Mouse (Mus musculus) yolk sac, embryonic 10.5 days (tissue): ENCODE results near the gene Vars.
"Not testable (repeated sequence)": the region's sequence is repeated elsewhere in the genome, so short reads cannot be mapped to it uniquely, and the experiment has no call there.

ENCODE experiments used
- DNase-seq: peaks from one replicate; pipeline ENCODE4 v3.0.0-alpha.2; 2017; ENCODE audit warnings: low spot score

The Vars gene

GRCm38 (mm10) chr17:35024261-35024660, 23.5 kb downstream of the Vars start:
- no peak for DNase-seq

- DNase-seq: no peak
These were observed 24.1 kb downstream of the Vars start for GRCm38 (mm10) chr17:35024691-35025488.

DNA sequence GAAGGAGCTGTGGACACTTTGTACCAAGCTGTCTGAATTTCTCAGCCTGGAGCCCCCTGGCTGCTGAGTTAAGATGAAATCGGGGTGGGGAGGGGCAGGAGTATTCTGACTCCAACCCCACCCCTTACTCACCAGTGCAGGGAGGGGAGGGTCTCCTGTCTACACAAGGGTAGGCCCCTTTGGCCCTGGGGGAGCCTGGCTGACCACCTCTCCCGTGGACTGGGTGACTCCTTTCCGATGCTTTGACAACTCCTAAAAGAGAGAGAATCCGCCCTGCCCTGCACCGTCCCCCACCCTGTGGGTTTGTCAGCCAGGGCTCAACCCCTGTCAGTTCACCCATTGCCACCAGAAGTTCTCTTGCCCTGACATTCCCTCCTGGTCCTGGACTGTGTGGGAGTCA, 25.4 kb downstream of the Vars start:
- no peak for DNase-seq

- DNase-seq: no peak
These were observed 26.7 kb downstream of the Vars start, which contains the start of gene Sapcd1 for GRCm38 (mm10) chr17:35027277-35028068. TSS of gene Sapcd1 (minus strand) at chr17:35028016.

GRCm38 (mm10) chr17:35028315-35028714, 27.5 kb downstream of the Vars start:
- no peak for DNase-seq

- no peak for DNase-seq
These were observed 29.1 kb downstream of the Vars start for GRCm38 (mm10) chr17:35029691-35030532.

DNA sequence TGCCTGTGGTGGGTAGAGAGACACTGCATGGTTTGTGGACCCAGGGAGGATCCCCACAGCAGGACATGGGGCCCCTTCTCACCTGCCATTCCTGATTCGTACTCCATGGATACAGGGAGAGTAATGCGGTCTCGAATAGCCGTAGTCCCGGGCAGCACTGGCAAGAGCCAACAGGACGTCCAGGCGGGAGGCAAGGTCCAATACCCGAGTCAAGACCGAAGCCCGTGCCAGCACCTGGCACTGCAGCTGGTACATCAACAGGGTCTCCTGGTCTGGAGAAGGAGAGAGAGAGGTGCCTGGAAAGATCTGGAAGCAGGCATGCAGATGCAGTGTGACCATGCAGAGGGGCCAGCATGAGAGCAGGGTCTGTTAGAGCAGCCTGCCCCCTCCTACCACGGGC, 30.5 kb downstream of the Vars start:
- no peak for DNase-seq

GRCm38 (mm10) chr17:35031880-35032279, 31.1 kb downstream of the Vars start:
- DNase-seq: no peak

GRCm38 (mm10) chr17:35032323-35032870, 31.6 kb downstream of the Vars start:
- no peak for DNase-seq

DNA sequence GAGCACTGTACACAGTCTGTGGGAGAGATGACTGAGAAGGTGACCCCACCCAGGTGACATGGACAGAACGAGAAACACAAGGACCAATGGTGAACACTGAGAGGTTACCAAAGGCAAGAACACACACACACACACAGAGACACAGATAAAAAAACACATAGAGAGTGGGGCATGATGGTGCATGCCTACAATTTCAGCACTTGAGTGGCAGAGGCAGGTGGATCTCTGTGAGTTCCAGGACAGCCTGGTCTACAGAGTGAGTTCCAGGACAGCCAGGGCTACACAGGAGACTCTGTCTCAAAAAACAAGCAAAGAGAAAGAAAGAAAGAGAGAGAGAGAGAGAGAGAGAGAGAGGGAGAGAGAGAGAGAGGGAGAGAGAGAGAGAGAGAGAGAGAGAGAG, 32.9 kb downstream of the Vars start:
- not testable (repeated sequence) for DNase-seq

DNA sequence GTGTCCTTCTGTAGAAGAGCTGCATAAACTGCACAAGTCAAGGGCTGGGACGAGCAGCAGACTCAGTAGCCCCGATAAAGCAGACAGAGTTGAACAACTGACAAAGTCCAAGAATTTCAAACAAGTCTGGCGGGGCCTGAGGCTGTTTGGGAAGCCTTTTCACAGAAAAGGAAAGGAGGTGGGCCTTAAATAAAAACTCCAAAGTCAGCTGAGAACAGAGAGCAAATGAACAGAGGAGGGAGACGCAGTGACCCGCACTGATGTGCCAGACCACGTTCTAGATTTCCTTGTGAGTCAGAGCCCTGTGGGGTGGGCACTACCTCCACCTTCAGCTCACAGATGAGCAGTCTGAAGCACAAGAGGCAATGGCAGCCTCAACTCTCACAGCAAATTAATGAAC, 34.1 kb downstream of the Vars start:
- DNase-seq: peak; percentile 73

- no peak for DNase-seq
These were observed 38.5 kb downstream of the Vars start for GRCm38 (mm10) chr17:35039121-35039873.

DNA sequence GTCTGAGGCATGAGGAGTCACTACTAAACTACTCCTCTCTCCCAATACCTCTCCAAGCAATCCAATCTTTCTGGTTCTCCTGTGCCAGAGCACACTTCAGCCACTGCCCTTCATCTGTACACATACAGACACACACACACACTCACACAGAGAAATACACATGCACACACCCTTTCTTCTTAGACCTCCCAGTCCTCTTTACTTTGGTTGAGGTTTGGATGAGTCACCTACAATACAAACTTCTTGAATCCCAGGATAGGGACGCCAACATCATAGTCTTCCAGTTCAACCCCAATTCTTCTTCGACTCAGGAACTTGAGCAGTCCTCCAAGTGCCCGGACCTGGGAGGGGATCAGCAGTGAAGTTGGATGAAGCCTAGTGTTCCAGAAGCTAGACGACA, 43.0 kb downstream of the Vars start:
- DNase-seq: no peak

- DNase-seq: no peak
These were observed 44.4 kb downstream of the Vars start for GRCm38 (mm10) chr17:35044904-35045806.

GRCm38 (mm10) chr17:35045807-35046680, 45.3 kb downstream of the Vars start:
- DNase-seq: peak; percentile 31

GRCm38 (mm10) chr17:35046681-35047455, 46.1 kb downstream of the Vars start, which contains the start of gene Msh5:
TSS of gene Msh5 (minus strand) at chr17:35046745.
- DNase-seq: peak; percentile 100

GRCm38 (mm10) chr17:35047688-35048087, 46.9 kb downstream of the Vars start:
- DNase-seq: peak; percentile 82
